Mouse (Mus musculus) T-helper 1 cell (primary cell): ENCODE measurements around the gene Mybpc3.

Source experiments
- in situ Hi-C: fragments of 300-600 bp; cut with MboI, MseI; formaldehyde crosslinking; loops from one replicate; pipeline ENCODE4 v1.15.1; 2025; ENCODE audit warnings: high pct_unique_total_duplicates

The Mybpc3 gene

DNA sequence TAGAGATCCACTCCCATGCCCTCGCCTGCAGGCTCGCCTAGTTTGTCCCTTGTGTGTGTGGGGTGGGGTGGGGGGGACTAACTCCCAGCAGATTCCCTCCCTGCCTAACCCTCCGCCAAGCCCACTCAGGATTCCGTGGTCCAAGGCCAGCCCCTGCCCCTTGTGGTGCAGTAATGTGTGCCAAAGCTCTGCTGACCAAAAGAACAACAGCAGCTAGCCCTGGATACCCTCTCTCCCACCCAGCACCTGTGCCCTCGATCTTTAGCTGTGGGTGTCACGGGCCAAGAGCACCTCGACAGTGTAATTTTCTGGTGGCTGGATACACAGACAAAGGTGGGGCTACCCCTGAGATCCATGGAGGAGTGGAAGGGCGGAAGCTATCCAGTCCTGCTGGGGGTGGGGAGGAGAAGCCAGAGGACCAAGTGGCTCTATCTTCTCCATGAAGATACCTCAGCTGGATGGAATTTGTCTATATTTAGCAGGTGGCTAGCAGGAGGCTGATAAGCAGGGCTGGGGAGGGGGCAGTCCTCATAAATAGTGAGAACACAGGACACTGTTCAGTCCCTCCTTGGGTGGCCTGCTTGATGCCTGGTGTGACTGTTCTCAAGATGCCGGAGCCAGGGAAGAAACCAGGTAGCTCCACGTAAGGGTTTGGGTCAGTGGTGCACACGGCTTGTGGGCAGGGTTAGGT lies at the start of gene Mybpc3:
TSS of gene Mybpc3 (plus strand) at position 560 of the 691 bp plus-strand sequence.
- in situ Hi-C loops = loop anchor here (10.0 kb wide), 1 partner anchor 367 kb away; no protein-coding TSS in a partner anchor

DNA sequence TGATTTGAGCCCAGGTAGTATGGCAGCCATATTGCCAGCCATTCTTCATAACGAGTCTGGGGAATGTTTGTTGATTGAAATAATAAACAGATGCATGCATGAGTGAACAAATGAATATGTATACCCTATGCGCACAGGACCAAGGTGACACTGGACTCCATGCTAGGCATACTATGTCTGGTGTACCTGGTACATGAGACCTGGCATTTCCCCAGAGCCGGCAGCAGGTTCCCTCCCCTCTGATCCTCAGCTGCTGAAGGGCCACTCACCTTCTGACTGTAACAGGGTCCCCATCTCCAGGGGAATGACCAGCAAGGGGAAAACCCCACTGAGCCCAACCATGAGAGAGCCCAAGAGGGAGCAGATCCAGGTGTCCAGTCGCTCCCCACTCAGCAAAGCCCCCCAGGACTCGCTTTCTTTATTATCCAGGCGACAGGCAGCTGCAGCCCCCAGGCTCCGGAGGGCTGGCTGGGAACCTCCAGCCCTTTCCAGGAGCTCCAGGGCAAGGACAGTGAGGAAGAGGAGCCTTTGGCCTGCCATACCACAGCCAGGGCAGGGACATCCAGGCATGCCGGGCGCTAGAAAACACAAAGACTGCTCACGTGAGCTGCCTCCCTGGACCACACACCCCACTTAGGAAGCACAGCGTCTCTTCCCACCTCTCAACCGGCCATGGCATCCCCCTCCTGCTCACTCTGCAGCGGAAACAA lies 49.6 kb upstream of the Mybpc3 start:
- in situ Hi-C loops = no loop called here

DNA sequence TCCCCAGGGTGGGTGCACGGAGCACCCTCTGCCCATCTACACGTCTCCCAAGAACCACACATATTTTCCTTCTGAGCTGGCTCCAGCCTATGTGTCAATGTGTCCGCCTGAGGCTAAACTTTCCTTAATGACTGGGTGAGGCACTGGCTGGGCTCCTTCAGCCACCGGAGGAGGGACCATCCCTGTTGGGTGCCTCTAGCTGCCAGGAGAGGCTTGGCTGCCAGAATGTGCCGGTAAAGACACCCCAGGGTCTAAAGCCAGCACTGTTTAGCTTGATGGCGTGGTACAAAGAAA lies 49.1 kb upstream of the Mybpc3 start:
- in situ Hi-C loops = no loop called here

DNA sequence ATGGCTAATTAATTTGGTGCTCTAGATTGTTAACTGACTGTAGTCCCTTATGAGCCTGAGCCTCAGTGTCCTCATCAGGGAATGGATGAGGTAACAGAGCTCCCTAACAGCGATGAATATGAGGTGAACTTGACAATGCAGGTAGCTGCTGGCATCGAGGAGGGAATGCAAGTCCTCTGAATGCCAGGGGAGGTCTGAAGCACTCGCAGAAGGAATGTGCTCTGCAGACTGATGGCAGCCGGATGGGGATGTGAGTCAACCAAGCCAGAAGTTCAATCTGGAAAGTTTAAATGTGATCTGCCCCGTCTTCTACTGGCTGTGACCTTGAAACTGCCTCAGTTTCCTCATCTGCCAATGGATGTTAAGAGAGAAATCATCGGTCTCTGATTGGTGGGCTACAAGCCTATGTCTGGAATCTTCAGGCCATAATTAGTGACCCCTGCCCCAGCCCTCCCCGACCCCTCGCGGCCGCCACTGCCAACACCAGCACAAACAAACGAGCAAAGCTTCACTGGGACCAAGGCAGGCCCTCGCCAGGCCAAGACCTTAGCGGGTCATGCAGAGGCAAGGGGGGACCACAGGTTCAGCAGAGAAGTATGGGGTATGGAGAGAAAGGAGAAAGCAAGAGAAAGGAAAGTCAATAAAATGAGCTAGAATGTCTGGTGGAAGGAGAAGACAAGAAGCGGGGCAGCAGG lies 48.5 kb upstream of the Mybpc3 start:
- in situ Hi-C loops = no loop called here

DNA sequence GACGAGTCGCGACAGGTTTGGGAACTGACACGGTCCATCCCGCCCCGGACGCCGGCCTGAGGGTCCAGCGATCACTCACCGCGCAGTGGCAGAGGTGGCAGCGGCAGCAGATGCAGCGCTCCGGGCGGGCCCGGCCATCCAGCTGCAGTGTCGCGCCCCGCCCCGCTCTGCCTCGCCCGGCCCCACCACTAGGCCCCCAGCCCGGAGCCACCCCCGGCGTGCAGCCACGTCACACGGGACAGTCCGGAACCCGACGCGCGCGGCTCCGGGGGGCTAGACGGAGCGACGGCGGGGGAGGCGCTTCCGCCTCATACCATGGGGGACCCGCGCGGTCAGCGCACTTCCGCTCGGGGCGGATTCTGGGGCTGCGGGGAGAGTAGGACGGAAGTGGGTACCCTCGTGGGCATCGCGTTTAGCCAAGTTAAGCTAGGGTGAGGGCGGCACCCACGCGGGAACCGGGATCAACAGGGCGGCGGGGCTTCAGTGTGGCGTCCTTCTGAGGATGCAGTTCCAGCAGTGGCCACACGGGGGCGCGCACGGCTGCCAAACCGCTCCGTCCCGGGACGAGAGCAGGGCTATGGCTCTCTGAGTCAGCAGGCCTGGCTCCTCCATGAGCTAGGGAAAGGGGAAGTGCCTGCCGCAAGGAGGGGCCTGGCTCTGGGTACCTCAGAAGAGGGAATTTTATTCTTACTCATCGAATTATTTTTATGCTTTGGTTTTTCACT lies 47.7 kb upstream of the Mybpc3 start, which contains the start of gene Slc39a13:
TSS of gene Slc39a13 (minus strand) at position 342 of the 725 bp plus-strand sequence.
- in situ Hi-C loops = no loop called here

DNA sequence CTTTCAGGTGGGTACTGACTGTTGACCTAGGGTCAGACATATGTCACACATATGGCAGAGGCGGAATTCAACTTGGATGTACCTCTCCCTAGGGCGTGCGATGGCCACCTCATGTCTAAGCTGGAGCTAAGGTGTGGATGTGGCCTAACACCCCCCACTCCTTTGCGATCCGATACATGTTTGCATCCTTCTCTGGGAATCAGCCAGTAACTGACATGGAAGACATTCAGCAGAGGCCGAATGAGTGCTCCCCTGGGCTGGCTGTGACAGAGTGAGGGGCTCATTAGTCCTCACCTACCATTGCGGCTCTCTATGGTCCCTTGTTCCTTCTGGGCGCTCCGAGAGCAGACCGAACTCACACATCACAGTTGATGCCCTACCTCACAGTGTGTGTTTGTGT lies 46.9 kb upstream of the Mybpc3 start:
- in situ Hi-C loops = no loop called here

DNA sequence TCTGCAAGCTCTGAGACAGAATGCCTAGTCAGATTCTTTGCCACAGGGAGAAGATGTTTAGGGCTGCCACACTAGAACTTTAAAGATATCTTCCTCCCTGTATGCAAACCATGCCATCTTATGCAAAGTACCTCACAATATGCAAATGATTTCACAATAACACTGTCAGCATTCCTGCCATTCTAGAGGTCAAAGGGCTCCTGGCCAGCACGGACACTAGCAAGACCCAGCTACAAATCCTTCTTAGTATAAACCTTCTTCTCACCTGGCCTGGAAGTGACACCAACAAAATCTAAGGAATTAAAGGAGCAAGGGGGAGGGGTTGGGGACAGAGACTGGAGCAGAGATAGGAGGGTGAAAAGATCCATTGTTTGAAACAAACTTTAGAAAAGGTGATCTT lies 45.9 kb upstream of the Mybpc3 start:
- in situ Hi-C loops = no loop called here

DNA sequence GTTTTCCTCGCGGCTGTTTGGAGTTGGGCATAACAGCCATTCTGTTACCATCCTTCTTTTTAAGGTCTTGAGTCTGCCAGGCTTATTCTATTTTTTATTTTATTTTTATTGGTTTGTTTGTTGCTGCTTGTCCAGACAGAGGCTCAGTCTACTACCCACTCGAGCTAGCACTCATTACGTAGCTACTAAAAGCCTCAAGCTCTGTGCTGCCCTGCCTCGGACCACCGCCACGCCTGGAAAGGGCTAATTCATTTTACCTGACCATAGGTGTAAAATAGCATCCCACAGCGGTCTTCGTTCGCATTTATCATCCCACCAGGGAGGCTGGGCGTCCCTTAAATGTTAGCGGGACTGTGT lies 40.0 kb upstream of the Mybpc3 start:
- in situ Hi-C loops = loop anchor here (5.0 kb wide), 1 partner anchor 619 kb away; no protein-coding TSS in a partner anchor

DNA sequence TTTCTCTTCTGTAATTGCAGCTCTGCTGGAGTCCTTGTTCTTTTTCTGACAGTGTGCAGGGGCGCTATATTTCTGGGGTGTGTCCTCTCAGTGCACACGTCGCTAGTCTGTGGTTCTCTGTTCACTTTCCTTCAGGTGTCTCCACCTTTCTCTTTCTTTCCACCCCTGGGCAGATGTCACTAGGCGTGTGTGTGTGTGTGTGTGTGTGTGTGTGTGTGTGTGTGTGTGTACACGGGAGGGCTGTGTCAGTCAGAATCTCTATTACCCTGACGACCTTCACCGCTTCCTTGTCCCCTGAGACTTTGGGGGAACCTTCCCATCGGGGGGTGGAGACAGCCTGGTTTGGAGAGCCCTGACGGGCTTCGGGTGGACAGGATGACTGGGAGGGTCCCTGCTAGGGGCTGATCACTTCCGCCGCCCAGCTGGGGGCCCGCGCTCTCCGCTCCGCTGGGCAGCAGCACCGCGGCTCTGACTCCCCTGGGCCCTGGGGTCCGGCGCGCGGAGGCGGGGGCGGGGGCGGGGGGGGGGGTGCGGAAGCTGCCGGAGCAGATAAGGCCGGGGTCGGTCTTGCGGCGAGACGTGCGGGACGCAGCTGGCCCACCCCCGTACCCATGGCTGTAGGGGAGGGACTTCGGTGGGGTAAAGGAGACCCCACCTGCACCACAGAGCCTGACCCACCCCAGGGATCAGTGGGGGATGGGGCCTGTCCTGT lies 39.5 kb upstream of the Mybpc3 start:
- in situ Hi-C loops = loop anchor here (5.0 kb wide), 1 partner anchor 619 kb away; no protein-coding TSS in a partner anchor

DNA sequence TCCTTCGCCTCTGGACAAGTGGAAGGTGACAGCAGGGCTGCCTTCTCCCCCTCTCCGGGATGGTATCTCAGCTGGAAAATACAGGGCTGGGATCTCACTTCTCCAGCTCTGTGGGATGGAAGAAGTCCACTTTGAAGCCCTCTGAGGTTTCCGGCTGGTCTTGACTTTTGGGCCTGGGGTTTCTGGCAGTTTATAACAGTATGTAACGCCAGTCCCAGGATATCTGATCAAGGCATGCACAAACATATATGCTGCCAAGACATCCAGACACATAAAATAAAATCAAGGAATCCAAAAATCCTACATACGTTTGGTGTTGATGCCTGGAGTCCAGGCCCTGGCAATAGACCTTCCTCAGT lies 38.9 kb upstream of the Mybpc3 start:
- in situ Hi-C loops = loop anchor here (5.0 kb wide), 1 partner anchor 618 kb away; no protein-coding TSS in a partner anchor

DNA sequence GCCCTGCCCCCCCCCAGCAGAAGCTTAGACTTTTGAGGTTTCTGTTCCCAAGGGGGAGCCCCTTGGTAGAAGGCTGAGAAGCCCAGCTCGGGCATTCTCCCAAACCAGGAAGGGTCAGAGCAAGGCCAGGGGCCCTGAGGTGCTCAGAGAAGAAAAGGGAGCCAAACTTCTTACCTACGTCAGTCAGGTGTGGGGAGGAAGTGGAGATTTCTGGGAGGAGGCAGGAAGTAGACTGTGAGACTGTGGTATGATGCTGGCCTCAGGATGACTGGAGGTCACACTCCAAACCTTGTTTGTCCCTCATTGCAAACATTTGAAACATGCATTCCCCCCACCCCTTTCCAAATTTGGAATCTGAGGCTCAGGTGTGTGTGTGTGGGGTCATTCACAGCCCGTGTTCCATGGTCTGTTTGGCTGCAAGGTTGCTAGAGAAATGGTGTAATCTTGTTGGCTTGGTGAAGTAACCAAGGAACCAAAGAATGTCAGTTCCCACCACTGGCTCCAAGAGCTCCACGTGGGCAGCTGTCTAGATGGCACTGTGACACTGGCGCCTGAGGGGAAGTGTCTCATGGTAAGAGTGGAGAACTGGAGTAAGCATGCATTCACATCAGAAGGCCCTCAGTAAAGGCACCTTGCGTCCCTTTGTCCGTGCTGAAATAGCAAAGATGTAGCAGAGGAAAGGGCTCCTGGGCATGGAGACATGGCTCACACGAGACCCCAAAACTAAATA lies 37.0 kb upstream of the Mybpc3 start:
- in situ Hi-C loops = no loop called here

DNA sequence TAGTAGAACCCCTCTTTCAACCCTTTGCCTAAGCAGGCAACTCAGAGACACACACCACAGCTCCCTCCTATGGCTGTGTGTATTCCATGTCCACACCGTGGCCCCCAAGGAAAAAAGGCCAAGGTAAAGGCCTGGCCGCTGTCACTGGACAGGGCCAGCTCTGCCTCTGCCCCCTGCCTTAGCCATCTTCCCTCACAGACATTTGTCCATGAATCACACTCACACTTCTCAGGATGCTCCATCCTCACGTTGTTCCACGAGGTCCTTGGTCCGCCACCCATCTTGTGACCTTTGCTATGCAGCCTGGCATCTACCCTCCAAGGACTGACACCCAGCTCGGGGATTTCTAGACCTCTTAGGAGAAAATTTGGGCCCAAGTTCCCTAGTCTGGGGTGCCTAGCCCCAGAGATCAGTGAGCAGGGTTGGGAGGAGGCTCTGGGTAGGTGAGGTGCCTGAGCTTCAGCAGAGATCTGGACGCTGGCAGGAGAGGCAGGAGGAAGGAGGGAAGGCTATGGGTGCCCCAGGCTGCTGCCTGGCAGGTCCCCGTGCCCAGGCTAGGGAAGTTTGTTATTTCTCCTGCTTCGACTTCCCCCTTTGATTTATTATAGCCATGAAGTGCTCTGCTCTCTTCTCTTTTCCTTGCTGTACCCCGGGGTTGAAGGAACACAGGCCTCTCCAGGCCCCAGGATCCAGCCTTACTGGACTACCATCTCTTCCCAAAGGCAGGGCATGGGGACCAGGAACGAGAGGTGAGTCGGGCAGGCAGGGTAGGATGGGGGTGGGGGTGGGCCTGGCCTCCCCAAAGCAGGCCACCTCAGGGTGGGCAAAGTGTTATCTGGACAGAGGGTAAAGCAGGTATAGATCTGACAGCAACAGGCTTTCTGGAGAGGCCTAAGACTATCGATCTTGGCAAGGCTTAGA lies 35.9 kb upstream of the Mybpc3 start, which contains the start of gene Spi1:
TSS of gene Spi1 (plus strand) at position 616 of the 921 bp plus-strand sequence.
- in situ Hi-C loops = no loop called here

DNA sequence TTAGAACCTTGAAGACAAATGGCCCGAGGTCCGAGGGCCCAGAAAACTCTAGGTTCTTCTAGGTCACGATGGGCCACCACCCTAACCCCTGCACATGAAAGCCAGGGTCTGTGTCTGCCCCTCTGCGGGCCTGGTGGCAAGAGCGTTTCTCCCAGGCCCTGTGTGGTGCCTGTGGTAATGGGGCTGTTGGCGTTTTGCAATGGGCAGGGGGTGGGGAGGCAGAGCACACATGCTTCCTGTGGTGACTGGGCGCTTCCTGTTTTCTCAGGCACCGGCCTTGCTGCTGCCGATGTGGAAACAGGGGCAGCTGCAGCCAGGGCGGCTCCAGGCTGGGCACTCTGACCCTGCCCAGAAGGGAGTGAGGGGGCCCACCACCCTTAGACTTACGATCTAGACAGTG lies 35.1 kb upstream of the Mybpc3 start:
- in situ Hi-C loops = no loop called here

DNA sequence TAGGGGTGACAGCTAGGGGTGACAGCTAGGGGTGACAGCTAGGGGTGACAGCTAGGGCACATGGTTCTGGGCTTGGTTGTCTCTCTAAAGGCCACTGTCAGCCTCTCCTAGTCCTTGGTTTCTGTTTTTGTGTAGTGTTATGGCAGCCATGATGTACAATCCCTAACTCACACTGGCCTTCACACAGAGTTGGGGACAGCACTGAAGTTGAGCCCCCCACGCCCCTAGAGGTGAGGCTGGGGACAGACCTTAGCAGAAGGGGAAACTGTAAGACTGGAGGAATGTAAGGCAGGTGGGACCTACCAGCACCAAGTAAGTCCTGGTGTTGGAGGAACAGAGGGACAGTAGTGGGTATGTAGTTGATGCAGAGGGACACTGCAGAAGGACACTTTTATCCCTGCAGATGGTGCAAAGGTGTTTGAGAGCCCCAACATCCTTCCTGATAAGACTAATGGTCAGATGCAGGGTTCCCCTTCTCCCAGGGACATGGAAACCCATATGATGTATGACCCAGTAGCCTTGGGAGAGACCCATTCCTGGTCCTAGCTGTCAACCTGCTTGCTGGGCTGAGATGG lies 34.5 kb upstream of the Mybpc3 start:
- in situ Hi-C loops = no loop called here

DNA sequence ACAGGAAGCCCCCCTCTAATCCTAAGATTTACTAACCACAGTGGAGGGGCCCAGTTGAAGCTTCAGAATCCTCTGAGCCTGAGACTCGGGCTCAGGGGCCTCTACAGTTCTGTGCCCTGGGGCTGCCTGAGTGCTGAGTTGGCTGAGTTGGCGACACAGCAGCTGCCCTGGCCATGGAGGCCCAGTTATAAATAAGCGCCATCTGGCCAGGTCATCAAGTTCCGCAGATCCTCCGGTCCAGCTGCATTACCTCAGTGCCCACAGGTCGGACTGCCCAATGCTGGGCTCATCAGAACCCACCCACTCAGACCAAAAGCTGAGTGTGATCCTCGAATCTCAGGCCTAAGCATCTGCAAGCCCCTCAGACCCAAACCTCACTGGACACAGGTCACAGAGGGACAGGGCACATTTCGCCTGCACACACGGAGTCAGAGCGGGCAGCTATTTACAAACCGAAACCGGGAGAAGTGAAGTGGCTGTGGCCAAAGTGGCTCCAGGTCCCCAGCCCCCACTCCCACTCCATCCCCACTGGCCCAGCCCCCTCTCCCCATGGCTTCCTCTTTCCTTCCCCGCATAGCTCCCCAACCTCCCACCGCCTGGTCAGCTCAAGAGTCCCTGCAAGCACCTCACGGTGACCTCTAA lies 33.6 kb upstream of the Mybpc3 start:
- in situ Hi-C loops = no loop called here

DNA sequence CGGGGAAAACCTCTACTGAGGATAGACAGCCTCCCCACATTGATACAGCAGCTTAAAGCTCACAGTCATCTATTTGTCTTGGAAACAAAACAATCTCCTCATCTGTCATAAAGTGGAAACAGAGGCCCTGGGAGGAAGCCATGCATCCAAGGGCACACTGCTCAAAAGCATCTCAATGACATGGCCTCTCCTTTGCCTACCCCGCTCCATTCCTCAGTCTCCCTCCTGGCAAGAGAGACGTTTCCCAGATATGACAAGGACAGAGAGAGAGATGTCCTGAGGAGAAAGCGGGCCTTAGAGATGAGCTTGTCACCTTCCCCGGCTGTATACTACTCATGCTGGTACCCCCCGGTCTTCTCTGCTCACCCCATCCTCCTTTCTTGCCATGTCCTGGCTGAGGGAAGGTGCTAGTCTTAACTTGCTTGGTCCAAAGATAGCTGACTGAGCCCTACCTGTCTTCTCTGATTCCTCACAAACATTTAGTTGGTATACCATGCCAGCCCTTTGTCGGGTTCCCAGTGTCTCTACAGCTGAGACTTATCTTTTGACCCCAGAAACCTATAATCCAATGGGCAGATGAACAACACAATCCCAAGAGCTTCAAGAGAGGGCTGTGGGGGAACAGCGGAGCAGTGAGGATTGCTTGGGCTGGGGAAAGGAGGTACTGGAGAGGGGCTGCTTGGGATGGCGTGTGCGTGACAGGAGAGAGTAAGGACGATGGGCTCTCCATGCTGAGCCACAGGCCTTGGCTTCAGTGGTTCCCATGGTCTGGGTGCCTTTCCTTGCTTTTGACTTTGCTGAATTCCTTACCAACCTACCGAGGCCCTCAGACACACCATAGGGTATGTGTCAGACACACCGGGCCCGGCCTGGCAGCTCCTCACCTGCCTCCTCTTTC lies 32.2 kb upstream of the Mybpc3 start:
- in situ Hi-C loops = no loop called here

DNA sequence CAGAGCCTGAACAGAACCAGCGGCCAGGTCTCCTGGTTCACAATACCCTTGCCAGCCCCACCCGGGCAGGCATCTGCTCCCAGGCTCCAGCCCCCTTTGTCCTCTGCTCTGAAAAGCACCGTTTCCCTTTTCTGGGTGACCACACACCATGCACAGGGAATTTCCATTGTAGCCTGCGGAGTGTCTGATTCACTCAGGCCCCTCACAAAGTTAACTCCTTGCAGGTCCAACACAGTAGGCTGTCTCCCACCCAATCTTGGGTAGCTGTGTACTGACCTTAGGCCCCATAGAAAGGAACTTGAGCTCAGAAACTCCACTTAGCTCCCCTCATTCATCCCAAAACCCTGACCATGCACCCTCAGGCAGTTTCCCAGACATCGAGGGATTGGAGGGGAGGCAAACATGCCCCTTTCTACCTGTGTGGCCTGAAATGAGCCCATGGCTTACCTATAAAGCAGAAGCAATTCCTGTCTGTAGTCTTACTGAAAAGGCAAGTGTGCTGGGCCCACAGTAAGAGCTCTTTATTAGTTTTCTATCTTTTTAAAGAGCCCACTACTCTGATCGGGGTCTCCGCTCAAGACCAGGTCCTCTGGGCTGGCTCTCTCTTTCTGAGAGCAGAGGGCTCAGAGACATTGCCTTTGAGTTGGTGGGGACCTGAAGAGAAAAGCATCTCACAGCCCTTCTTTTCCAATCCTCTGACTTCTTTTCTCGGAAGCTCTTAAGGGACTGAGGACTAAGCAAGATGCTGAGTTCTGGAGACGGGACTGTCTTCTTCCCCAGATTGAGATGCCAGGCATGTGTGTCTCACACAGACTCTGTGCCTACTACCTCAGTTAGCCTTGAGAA lies 31.3 kb upstream of the Mybpc3 start:
- in situ Hi-C loops = no loop called here
